Mouse (Mus musculus) G1E (cell line): ENCODE data around the gene Daam1.

Source experiments
- CTCF ChIP-seq: IDR thresholded peaks from 2 replicates; pipeline ENCODE4 v1.5.1; 2012; ENCODE audit warnings: low read depth, low read length, inconsistent platforms, mixed read lengths
- GATA1 ChIP-seq: IDR thresholded peaks from 2 replicates; pipeline ENCODE4 v1.6.1; 2012; ENCODE audit warnings: borderline replicate concordance, low read length, inconsistent platforms, mixed read lengths
- GATA2 ChIP-seq: IDR thresholded peaks from 2 replicates; pipeline ENCODE4 v1.6.1; 2012; ENCODE audit warnings: low read depth, low read length, inconsistent platforms, borderline replicate concordance
- POLR2AphosphoS5 ChIP-seq: IDR thresholded peaks from 2 replicates; pipeline ENCODE4 v1.6.1; 2012; ENCODE audit warnings: low read depth, low read length, inconsistent platforms; ENCODE audit not compliant: insufficient replicate concordance
- TAL1 ChIP-seq: conservative IDR thresholded peaks from 2 replicates; pipeline ENCODE4 v1.6.1; 2012; ENCODE audit warnings: low read depth, low read length, inconsistent platforms, mixed read lengths

DNA sequence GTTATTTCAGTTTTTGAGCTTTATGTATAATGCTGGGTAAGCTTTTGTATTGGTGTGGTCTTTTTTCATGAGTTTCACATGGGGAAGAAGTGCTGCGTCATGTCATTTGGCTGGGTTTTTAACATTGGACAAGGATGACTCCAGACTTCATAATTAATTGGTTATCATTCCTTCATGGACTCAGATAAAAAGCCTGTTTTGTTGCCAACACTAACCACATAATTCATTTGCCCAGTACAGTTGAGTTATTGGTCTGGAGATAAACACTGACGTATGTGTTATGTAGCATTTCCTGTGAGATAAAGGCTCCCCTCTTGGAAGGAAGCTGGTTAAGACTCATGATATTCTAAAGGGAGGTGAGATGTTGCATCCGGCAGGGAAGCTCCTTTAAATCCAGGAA lies 191.9 kb downstream of the Daam1 start:
- TF ChIP-seq GATA1: no peak
- no peak for TF ChIP-seq CTCF
- no peak for TF ChIP-seq TAL1
- no peak for TF ChIP-seq POLR2AphosphoS5
- no peak for TF ChIP-seq GATA2
